Mouse (Mus musculus): ENCODE measurements around the gene Olfr958. TPM values are rescaled to one million over a fixed set of nuclear protein-coding genes. Genes with fewer than 3 reads are reported as not detected.

Olfr958 gene
- polyA plus RNA-seq, 1 experiment, result not detected

- Histone ChIP-seq H3K36me3 (replicated peaks; ENCODE audit: low read length) (no peaks in the 10 kb centered on the region), H3K9me3 (no peaks in the 10 kb centered on the region), H3K4me1 (no peaks in the 10 kb centered on the region), H3K27me3 (replicated peaks) (no peaks in the 10 kb centered on the region), H3K4me3 (replicated peaks) (no peak overlapping the region)
- TF ChIP-seq FLI1 (IDR thresholded peaks at IDR 0.05; ENCODE audit: low read length), result no peak
- TF ChIP-seq GATA1 (IDR thresholded peaks at IDR 0.05; ENCODE audit: borderline replicate concordance, low read length), result no peak
These were observed 35.3 kb downstream of the Olfr958 start for GRCm38 (mm10) chr9:39518595-39518994.

DNA sequence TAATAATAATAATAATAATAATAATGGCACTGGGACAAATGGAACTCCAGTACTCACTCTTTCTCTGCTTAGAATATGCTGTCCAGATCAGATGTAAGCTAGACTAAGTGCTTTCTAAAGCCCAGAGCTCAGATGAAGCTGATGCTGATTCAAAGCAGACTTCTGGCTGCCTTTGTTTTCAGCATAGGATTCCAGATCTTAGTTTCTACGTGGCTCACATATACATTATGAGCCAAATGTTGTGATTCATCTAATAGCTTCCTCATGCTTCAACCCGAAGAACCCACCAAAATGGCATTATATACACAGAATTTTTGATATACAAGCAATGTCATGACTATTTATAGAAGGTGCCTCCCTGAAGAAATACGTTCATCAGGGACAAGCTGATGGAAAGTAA is 38.3 kb downstream of the Olfr958 start, which contains the start of gene Olfr957:
Gene Olfr957 (minus strand): TSS at position 279 of the 400 bp plus-strand sequence.
- Histone ChIP-seq H3K4me1 (no peaks in the 10 kb centered on the region), H3K9me3 (no peaks in the 10 kb centered on the region), H3K4me3 (replicated peaks) (no peak within 1 kb of the TSS), H3K36me3 (replicated peaks; ENCODE audit: low read length) (no peaks in the 10 kb centered on the region), H3K27me3 (replicated peaks) (no peaks in the 10 kb centered on the region)
- TF ChIP-seq GATA1 (IDR thresholded peaks at IDR 0.05; ENCODE audit: borderline replicate concordance, low read length) (no peak), FLI1 (IDR thresholded peaks at IDR 0.05; ENCODE audit: low read length) (no peak)

GRCm38 (mm10) chr9:39509412-39509811 is 44.4 kb downstream of the Olfr958 start:
- TF ChIP-seq FLI1 (IDR thresholded peaks at IDR 0.05; ENCODE audit: low read length) (no peak), GATA1 (IDR thresholded peaks at IDR 0.05; ENCODE audit: borderline replicate concordance, low read length) (no peak)
- Histone ChIP-seq H3K4me3 (replicated peaks) (no peak overlapping the region), H3K9me3 (no peaks in the 10 kb centered on the region), H3K36me3 (replicated peaks; ENCODE audit: low read length) (no peaks in the 10 kb centered on the region), H3K4me1 (no peaks in the 10 kb centered on the region), H3K27me3 (replicated peaks) (no peaks in the 10 kb centered on the region)

DNA sequence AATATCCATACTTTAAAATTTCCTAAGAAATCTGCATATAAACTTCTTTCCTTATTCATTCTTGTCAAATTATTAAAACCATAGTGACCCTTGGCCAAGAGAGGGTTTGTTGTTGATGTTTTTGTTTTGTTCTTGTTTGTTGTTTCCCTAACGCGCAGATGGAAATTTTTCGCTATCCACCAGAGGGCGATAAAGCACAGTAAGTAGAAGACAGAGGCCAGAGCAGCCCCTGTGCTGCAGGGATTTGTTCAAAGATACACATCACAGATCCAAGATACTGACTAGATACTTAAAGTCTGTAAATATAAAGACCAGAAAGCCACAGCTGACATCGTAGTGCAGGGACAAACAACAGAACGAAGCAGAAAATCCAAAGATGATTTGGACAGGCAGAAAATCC is 44.9 kb downstream of the Olfr958 start:
- no peak for TF ChIP-seq GATA1 (IDR thresholded peaks at IDR 0.05; ENCODE audit: borderline replicate concordance, low read length)
- TF ChIP-seq FLI1 (IDR thresholded peaks at IDR 0.05; ENCODE audit: low read length), result no peak
- Histone ChIP-seq H3K4me1 (no peaks in the 10 kb centered on the region), H3K4me3 (replicated peaks) (no peak overlapping the region), H3K27me3 (replicated peaks) (no peaks in the 10 kb centered on the region), H3K36me3 (replicated peaks; ENCODE audit: low read length) (no peaks in the 10 kb centered on the region), H3K9me3 (no peaks in the 10 kb centered on the region)

Other genes with a start within 250 kb of the Olfr958 start
- not detected in 2 replicates for gene Olfr948, start 228.0 kb downstream of the Olfr958 start, polyA plus RNA-seq (2012; ENCODE audit: insufficient read depth, low replicate concordance)
- not detected in 2 replicates for gene Olfr951, start 166.6 kb downstream of the Olfr958 start, polyA plus RNA-seq (2012; ENCODE audit: insufficient read depth, low replicate concordance)
- not detected in 2 replicates for gene Olfr952, start 126.9 kb downstream of the Olfr958 start, polyA plus RNA-seq (2012; ENCODE audit: insufficient read depth, low replicate concordance)
- 0.04 TPM in 1 of 2 replicates, not detected in the other for gene Olfr954, start 97.4 kb downstream of the Olfr958 start, polyA plus RNA-seq (2012; ENCODE audit: insufficient read depth, low replicate concordance)
- not detected in 2 replicates for gene Olfr955, start 82.1 kb downstream of the Olfr958 start, polyA plus RNA-seq (2012; ENCODE audit: insufficient read depth, low replicate concordance)
- not detected in 2 replicates for gene Olfr44, start 60.1 kb downstream of the Olfr958 start, polyA plus RNA-seq (2012; ENCODE audit: insufficient read depth, low replicate concordance)
- not detected in 2 replicates for gene Olfr957, start 38.2 kb downstream of the Olfr958 start, polyA plus RNA-seq (2012; ENCODE audit: insufficient read depth, low replicate concordance)
- not detected in 2 replicates for gene Olfr959, start 21.5 kb upstream of the Olfr958 start, polyA plus RNA-seq (2012; ENCODE audit: insufficient read depth, low replicate concordance)
- gene AW551984, start 50.3 kb upstream of the Olfr958 start, polyA plus RNA-seq (2012; ENCODE audit: insufficient read depth, low replicate concordance), result 0.17 TPM in 1 of 2 replicates, not detected in the other
- not detected in 2 replicates for gene Olfr148, start 56.6 kb upstream of the Olfr958 start, polyA plus RNA-seq (2012; ENCODE audit: insufficient read depth, low replicate concordance)
- gene Olfr960, start 67.3 kb upstream of the Olfr958 start, polyA plus RNA-seq (2012; ENCODE audit: insufficient read depth, low replicate concordance), result not detected in 2 replicates
- not detected in 2 replicates for gene Olfr961, start 91.0 kb upstream of the Olfr958 start, polyA plus RNA-seq (2012; ENCODE audit: insufficient read depth, low replicate concordance)
- not detected in 2 replicates for gene Olfr963, start 113.2 kb upstream of the Olfr958 start, polyA plus RNA-seq (2012; ENCODE audit: insufficient read depth, low replicate concordance)
- gene Olfr149, start 153.1 kb upstream of the Olfr958 start, polyA plus RNA-seq (2012; ENCODE audit: insufficient read depth, low replicate concordance), result not detected in 2 replicates
- gene Olfr965, start 157.3 kb upstream of the Olfr958 start, polyA plus RNA-seq (2012; ENCODE audit: insufficient read depth, low replicate concordance), result not detected in 2 replicates
- not detected in 2 replicates for gene Olfr150, start 176.9 kb upstream of the Olfr958 start, polyA plus RNA-seq (2012; ENCODE audit: insufficient read depth, low replicate concordance)
- gene Olfr967, start 192.2 kb upstream of the Olfr958 start, polyA plus RNA-seq (2012; ENCODE audit: insufficient read depth, low replicate concordance), result not detected in 2 replicates
- 0.09 TPM in 1 of 2 replicates, not detected in the other for gene Olfr968, start 229.2 kb upstream of the Olfr958 start, polyA plus RNA-seq (2012; ENCODE audit: insufficient read depth, low replicate concordance)
- gene Olfr969, start 236.9 kb upstream of the Olfr958 start, polyA plus RNA-seq (2012; ENCODE audit: insufficient read depth, low replicate concordance), result not detected in 2 replicates